Mouse (Mus musculus) thymus, adult 2 months (tissue): ENCODE measurements at regions not wholly inside any gene's neighbourhood (a gene's known extent, or its start where the extent isn't known, plus 50 kb on each side); places are given as distances from the start of the nearest gene placed in this dataset.

Experiments
- CTCF ChIP-seq: fragments of 200-500 bp; IDR thresholded peaks from 2 replicates; pipeline ENCODE4 v1.5.1; 2012; ENCODE audit warnings: mild to moderate bottlenecking, control low read depth, low read length, moderate library complexity, borderline replicate concordance; ENCODE audit not compliant: control insufficient read depth, poor library complexity, insufficient read depth; ENCODE audit errors: extremely low read depth
- POLR2A ChIP-seq: fragments of 200-500 bp; IDR thresholded peaks from 2 replicates; pipeline ENCODE4 v1.6.1; 2012; ENCODE audit warnings: mild to moderate bottlenecking, low read length, control low read depth, moderate library complexity; ENCODE audit not compliant: control insufficient read depth, poor library complexity, insufficient read depth; ENCODE audit errors: extremely low read depth

DNA sequence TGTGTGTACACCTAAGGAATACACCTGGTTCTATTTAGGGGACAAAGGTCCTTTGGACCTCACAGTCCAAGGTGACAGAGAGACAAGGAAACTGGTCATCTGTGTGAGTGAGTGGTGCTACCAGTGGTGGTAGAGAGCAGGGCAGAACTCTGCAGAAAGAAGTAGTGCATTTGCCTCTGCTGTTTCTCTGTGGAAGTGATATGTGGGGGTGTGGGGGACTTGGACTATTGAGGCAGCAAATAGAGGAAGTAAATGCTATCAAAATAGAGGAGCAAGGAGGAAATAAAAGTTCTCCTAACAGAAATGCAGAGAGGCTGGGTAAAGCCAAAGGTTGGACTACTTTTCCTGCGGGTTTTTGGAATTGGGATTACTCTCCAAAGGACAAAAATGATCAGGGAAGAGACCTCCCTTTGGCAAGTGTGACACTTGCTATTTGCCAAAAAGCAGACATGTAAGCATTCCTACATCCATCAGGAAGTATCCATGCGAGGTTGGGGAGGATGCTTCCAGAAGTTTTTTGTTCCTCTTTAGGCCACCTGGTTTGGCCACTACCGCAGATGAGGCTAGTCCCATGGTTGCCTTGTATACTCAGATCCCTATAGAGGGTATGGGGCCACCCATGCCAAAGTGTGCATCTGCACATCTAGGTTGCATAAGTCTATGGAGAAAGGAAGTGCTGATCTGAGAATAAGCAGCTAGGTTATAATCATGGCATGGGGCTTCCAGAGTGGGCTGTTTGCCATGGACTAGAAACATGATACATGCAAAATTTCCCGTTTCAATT lies 285.0 kb upstream of the Klf4 start:
- TF ChIP-seq CTCF (no peak), POLR2A (no peak)
